Mouse (Mus musculus) megakaryocyte-erythroid progenitor cell, adult 5-6 weeks (primary cell): Measurements from ENCODE around the gene Tysnd1. TPM values are rescaled to one million over a fixed set of nuclear protein-coding genes. Genes with fewer than 3 reads are reported as not detected.

Experiments
- ATAC-seq: replicated peaks from 2 replicates; pipeline ENCODE4 v1.8.0; 2016; ENCODE audit warnings: mild to moderate bottlenecking, inconsistent platforms; ENCODE audit not compliant: severe bottlenecking, poor library complexity, low FRiP score, low TSS enrichment
- total RNA-seq, 2 experiments: library from RNA; stranded (forward) in 1 of 2; stranded (reverse) in 1 of 2; fragments of 200-1000, 215-1000 nt in 1 of 2; fragments of >200 nt in 1 of 2; fragmentation: Nextera tagmentation in 1 of 2; gene quantifications; 2 replicates each; pipeline ENCODE4 v1.2.3; 2014 to 2017

Tysnd1 gene
- total RNA-seq (2014; fragmentation: Nextera tagmentation) (22.8 and 31.8 TPM in 2 replicates), total RNA-seq (2017) (12.9 and 25.7 TPM in 2 replicates)

DNA sequence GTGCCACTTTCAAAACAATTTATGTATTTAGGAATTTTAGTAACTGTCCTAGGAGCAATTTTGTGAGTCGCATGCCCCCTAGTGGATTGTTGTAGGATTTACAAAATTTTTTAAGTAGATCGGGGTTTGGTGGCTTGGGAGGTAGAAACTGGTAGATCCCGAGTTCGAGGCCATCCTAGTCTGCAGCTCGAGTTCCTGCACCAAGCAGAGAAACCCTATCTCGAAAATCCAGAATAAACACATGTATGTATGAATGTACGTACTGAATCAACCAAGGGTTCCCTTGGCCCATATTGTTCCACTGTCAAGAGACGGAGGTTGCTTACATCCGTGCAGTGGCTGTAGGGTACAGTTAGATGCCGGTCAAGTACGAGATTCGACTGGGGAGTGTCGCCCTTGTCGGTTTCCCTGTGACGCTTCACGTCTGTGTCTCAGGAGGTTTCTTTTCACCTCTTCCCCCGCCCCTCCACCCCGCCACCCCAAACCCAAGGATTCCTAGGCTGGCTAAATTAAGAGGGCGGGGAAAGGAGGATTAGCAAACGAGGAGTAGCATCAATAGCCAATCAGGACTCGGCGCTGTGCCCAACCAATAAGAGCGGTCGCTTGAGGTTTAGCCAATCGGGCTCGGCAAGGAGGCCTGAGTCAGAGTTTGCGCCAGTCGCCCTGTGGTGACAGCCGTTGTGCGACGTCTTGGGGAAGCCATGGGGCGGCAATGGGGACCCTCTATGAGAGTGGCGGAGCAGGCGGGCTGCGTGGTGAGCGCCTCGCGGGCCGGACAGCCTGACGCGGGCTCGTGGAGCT, at the start of gene Tysnd1:
TSS of gene Tysnd1 (plus strand) at position 645 of the 801 bp plus-strand sequence.
- peak; percentile 95 for ATAC-seq

- ATAC-seq, result no peak
Measured at GRCm38 (mm10) chr10:61646557-61646956, 48.8 kb upstream of the Tysnd1 start.

- ATAC-seq, result peak; percentile 76
Measured at GRCm38 (mm10) chr10:61647790-61648736, 47.3 kb upstream of the Tysnd1 start, which contains the start of gene Ppa1. TSS of gene Ppa1 (plus strand) at chr10:61648552.

GRCm38 (mm10) chr10:61648737-61649645, 46.3 kb upstream of the Tysnd1 start:
- ATAC-seq, result peak; percentile 74

- ATAC-seq, result no peak
Measured at GRCm38 (mm10) chr10:61654105-61654504, 41.2 kb upstream of the Tysnd1 start.

- ATAC-seq, result no peak
Measured at GRCm38 (mm10) chr10:61654691-61655090, 40.6 kb upstream of the Tysnd1 start.

- ATAC-seq, result no peak
Measured at GRCm38 (mm10) chr10:61655188-61655587, 40.1 kb upstream of the Tysnd1 start.

DNA sequence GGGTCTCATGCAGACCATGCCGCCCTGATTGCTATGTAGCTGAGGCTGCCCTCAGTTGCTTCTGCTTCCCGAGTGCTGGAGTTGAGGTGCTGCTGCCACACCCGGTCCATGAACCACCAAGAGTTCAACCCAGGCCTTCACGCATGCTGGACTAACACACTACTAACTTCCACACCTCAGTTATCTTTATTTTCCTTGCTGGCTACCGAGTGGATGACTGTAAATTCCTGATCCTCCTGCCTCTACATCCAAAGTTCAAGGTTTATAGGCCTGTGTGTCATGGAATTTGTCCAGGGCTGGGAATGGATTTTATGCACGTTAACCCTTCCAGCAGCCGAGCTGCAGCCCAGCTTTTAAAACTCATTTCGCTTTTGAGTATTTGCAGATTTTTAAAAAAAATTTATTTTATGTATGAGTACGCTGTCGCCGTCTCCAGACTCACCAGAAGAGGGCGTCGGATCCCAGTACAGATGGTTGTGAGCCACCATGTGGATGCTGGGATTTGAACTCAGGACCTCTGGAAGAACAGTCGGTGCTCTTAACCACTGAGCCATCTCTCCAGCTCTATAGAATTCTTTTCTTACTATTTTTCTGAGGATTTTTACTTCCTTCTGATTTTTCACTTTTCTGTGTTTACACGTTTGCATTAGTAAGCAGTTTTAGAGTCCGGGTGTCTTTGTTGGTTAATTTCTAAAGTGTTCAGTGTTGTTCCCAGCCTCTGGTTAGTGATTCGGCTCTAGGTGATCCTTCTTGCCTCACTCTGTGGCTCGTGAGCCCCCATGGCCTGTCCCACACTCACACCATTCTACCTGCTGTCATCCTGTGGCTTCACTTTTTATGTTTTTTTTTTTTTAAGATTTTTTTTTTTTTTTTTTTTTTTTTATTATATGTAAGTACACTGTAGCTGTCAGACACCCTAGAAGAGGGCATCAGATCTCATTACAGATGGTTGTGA, 38.1 kb upstream of the Tysnd1 start:
- ATAC-seq, result no peak

- ATAC-seq, result 0 out of 2 replicates have a peak, but pooled peaks have one; percentile 43
Measured at GRCm38 (mm10) chr10:61657985-61658384, 37.3 kb upstream of the Tysnd1 start.

DNA sequence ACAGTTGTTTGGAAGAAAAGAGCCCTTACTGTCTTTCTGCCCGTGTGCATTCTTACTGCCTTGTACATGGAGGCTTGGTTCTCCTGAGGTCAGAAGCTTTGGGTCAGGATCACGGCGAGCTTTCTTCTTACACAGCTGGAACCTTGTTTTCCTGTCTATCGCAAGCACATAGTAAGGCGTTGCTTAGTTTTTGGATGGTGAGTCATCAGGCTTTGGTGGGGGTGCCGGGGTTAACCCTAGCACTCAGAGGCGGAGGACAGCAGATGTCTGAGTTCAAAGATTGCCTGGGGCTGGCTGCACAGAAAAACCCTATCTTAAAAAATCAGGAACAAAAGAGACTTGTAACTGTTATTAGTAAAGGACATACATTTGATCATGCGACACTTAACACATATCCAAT, 33.4 kb upstream of the Tysnd1 start:
- no peak for ATAC-seq

GRCm38 (mm10) chr10:61662391-61662988, 32.8 kb upstream of the Tysnd1 start:
- peak; percentile 68 for ATAC-seq

GRCm38 (mm10) chr10:61665111-61665510, 30.2 kb upstream of the Tysnd1 start:
- no peak for ATAC-seq

DNA sequence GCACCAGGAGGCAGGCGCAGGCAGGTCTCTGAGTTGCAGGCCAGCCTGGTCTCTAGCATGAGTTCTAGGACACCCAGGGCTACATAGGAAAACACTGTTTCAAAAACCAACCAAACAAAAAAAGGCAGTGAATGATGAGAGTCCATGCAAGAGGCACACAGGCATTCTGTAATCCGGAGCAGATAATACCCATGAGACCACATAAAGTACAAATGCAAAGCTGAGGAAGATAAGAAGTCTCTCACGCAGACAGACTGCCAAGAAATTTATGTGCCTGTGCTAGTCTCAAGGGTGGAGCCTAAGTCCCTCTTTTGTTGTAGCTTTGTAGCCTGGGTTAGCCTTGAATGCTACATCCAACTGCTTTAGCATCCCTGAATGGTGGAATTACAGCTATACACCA, 29.7 kb upstream of the Tysnd1 start:
- ATAC-seq, result peak; percentile 90

DNA sequence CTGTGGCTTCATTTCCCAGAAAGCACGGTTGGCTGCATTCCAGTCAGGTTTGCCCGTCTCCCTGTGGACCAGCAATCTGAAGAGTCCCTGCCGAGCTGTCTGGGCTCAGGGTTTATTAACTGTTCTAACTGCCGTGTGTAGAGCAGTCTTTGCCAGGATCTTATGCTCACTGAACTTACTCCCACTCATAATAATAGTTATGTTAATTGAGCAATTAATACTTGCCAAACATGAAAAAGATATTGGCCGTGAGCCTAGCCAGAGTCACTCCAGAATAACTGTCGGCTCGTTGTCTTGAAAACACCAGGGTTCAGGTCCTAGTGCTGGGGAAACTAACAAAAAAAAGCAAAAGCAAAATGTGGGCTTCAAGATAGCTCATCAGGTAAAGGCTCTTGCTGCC, 26.0 kb upstream of the Tysnd1 start:
- ATAC-seq, result no peak

GRCm38 (mm10) chr10:61669896-61670295, 25.4 kb upstream of the Tysnd1 start:
- no peak for ATAC-seq

GRCm38 (mm10) chr10:61670758-61671157, 24.6 kb upstream of the Tysnd1 start:
- ATAC-seq, result no peak

DNA sequence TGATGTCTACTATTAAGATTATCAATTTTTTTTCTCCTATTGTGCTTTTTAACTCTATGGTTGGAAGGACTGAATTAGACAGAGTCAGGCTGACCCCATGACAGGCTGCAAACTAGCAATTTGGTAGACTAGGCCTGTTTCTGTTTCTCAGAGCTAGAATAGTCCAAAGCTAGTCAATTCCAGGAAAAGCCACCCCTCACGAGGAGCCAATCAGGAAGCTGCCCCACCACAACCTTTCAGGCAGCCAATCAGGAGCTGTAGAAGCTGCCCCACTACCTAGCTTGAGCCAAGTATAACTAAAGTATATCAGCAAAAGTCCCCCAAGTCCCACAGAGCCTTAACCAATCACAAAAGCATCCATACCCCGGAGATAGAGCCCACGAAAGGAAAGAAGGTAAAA, 19.4 kb upstream of the Tysnd1 start:
- ATAC-seq, result peak; percentile 11; the same call in 1 of the 2 replicates

DNA sequence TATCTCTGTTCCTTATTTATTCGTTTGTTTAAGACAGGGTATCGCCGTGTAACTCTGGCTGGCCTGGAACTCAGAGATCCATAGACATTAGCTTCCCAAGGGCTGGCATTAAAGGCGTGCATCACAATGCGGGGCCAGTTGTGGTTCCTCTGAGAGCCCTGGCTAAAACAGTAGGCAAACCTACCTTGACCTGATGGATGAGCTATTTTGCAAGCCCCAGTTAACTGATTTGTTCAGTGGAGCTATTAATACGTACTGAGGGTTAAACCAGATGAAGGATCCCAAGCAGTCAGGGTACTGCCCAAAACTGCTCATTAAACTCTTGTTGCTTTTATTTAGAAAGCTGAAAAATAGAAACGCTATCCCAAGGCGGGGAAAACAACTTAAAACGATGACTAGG, 15.8 kb upstream of the Tysnd1 start:
- ATAC-seq, result no peak
